Mouse (Mus musculus): Measurements from ENCODE around the gene Cipc.

Gene Cipc

GRCm38 (mm10) chr12:86989378-86989777, 42.5 kb downstream of the Cipc start:
- DNase-seq (ENCODE audit: extremely low spot score, low read depth, low spot score), result no peak

- no peak for DNase-seq (ENCODE audit: extremely low spot score, low read depth, low spot score)
These were observed 43.3 kb downstream of the Cipc start, which contains the start of gene Zdhhc22 for GRCm38 (mm10) chr12:86989890-86990754. Gene Zdhhc22, minus strand, starts transcription at chr12:86990430.

- no peak for DNase-seq (ENCODE audit: extremely low spot score, low read depth, low spot score)
These were observed 43.9 kb downstream of the Cipc start for GRCm38 (mm10) chr12:86990755-86991110.

GRCm38 (mm10) chr12:86994166-86994565, 47.3 kb downstream of the Cipc start:
- no peak for DNase-seq (ENCODE audit: extremely low spot score, low read depth, low spot score)

- DNase-seq (ENCODE audit: extremely low spot score, low read depth, low spot score), result no peak
These were observed 47.9 kb downstream of the Cipc start for GRCm38 (mm10) chr12:86994776-86995175.

- no peak for DNase-seq (ENCODE audit: extremely low spot score, low read depth, low spot score)
These were observed 49.1 kb downstream of the Cipc start for GRCm38 (mm10) chr12:86995931-86996330.

- no peak for DNase-seq (ENCODE audit: extremely low spot score, low read depth, low spot score)
These were observed 51.9 kb downstream of the Cipc start for GRCm38 (mm10) chr12:86998699-86999098.

- no peak for DNase-seq (ENCODE audit: extremely low spot score, low read depth, low spot score)
These were observed 52.5 kb downstream of the Cipc start for GRCm38 (mm10) chr12:86999283-86999820.

GRCm38 (mm10) chr12:87000151-87000839, 53.5 kb downstream of the Cipc start:
- peak; percentile 33 for DNase-seq (ENCODE audit: extremely low spot score, low read depth, low spot score)

- no peak for DNase-seq (ENCODE audit: extremely low spot score, low read depth, low spot score)
These were observed 54.0 kb downstream of the Cipc start for GRCm38 (mm10) chr12:87000840-87001176.

- DNase-seq (ENCODE audit: extremely low spot score, low read depth, low spot score), result no peak
These were observed 55.4 kb downstream of the Cipc start for GRCm38 (mm10) chr12:87002209-87002608.

- no peak for DNase-seq (ENCODE audit: extremely low spot score, low read depth, low spot score)
These were observed 56.0 kb downstream of the Cipc start for GRCm38 (mm10) chr12:87002815-87003214.

GRCm38 (mm10) chr12:87003606-87004005, 56.8 kb downstream of the Cipc start:
- no peak for DNase-seq (ENCODE audit: extremely low spot score, low read depth, low spot score)

GRCm38 (mm10) chr12:87004596-87004995, 57.8 kb downstream of the Cipc start:
- no peak for DNase-seq (ENCODE audit: extremely low spot score, low read depth, low spot score)
